17 mouse cellular contexts compared by ENCODE assay signal in the genomic region with DNA sequence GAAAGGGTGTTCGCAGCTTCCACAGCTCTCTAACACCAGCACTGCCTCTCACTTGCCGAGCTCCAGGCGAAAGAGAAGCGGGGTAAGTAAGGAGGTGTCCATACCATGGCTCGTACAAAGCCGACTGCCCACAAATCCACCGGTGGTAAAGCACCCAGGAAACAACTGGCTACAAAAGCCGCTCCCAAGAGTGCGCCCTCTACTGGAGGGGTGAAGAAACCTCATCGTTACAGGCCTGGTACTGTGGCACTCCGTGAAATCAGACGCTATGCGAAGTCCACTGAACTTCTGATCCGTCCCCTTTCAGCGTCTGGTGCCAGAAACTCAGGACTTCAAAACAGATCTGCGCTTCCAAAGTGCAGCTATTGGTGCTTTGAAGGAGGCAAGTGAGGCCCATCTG. TPM values are rescaled to one million over a fixed set of nuclear protein-coding genes. Genes with fewer than 3 reads are reported as not detected.
DNase-seq lines count a peak whose midpoint lies in the region; ATAC-seq and TF ChIP-seq lines count a peak whose summit lies in the region.
"Had no signal": no experiment of that assay in that cellular context is flagged by ENCODE, and none has a peak within 500 bp of the region (broad histone marks: within the 10 kb centered on the region; RNA-seq: fewer than 3 reads in every experiment).

No protein-coding gene starts in this region.

- 89% methylated on average over 16 of the region's 16 CpGs for whole genome bisulfite sequencing in liver, embryonic 14.5 days (ENCODE audit: insufficient replicate concordance)

- DNase-seq in gastrocnemius, adult 2 months = no peak
- DNase-seq in gastrocnemius, postnatal 36 days = no peak
- no peak for DNase-seq in liver, embryonic 14.5 days (ENCODE audit: low read depth in 3 of 3, low spot score in 3 of 3)
- DNase-seq in liver (no peak), CH12.LX (ENCODE audit: extremely low read depth) (no peak), R1 (ENCODE audit: low read depth, low spot score) (peak; percentile 60)
- no peak for DNase-seq in cerebellum, adult 9-10 months
- no peak for DNase-seq in layer of hippocampus, postnatal 10 days (ENCODE audit: low spot score in 2 of 2)
- DNase-seq: adrenal gland, postnatal 36 days; kidney, adult 11 months; kidney, postnatal 4 days; thymus, postnatal 25 days had no signal

- no peak for ATAC-seq in liver, embryonic 14.5 days (ENCODE audit: insufficient read depth)
- ATAC-seq: activated CD4-positive, CD25-positive, alpha-beta regulatory T cell, adult 4 months had no signal

- no peak for TF ChIP-seq RAD21 in CH12.LX (IDR thresholded peaks at IDR 0.05; ENCODE audit: low read depth, low read length)

- intact Hi-C loops in gastrocnemius, adult 2 months (cut with DNase I) = no loop called here
- intact Hi-C loops in gastrocnemius, postnatal 36 days (cut with DNase I) = no loop called here

- no peaks in the 10 kb centered on the region for H3K9me3 ChIP-seq in liver, embryonic 14.5 days (ENCODE audit: control insufficient read depth, low read length)
- H3K9me3 ChIP-seq in CH12.LX (replicated peaks; ENCODE audit: low read length) = no peaks in the 10 kb centered on the region
- H3K9me3 ChIP-seq: embryonic facial prominence, embryonic 12.5 days; heart, embryonic 15.5 days; lung, embryonic 15.5 days had no signal

- dilution Hi-C loops in CH12.LX (cut with MboI; ENCODE audit: extremely low pct_ligation_motif_present, extremely low pct_unique_long_range_greater_than_20kb, low sequenced_read_pairs) = no loop called here

- H3K27ac ChIP-seq in gastrocnemius, adult 2 months = no peak overlapping the region
- H3K27ac ChIP-seq in liver, embryonic 14.5 days = no peak overlapping the region
- H3K27ac ChIP-seq in CH12.LX (ENCODE audit: insufficient read depth, low read depth) = no peak overlapping the region
- H3K27ac ChIP-seq: embryonic facial prominence, embryonic 12.5 days; heart, embryonic 15.5 days; lung, embryonic 15.5 days had no signal

- H3K27me3 ChIP-seq in liver, embryonic 14.5 days (ENCODE audit: control insufficient read depth, insufficient read depth, low read length) = no peaks in the 10 kb centered on the region
- no peaks in the 10 kb centered on the region for H3K27me3 ChIP-seq in CH12.LX (replicated peaks)
- H3K27me3 ChIP-seq: embryonic facial prominence, embryonic 12.5 days; heart, embryonic 15.5 days; lung, embryonic 15.5 days; megakaryocyte, embryonic 14.5 days had no signal

- H3K79me2 ChIP-seq in CH12.LX (replicated peaks; ENCODE audit: control insufficient read depth, extremely low read depth, insufficient read depth, poor library complexity, severe bottlenecking) = no peaks in the 10 kb centered on the region

- H3K4me1 ChIP-seq in liver, embryonic 14.5 days (replicated peaks; ENCODE audit: control insufficient read depth in 2 of 2, insufficient read depth in 2 of 2, low read length in 1 of 2) = no peaks in the 10 kb centered on the region
- no peaks in the 10 kb centered on the region for H3K4me1 ChIP-seq in CH12.LX (ENCODE audit: control insufficient read depth in 1 of 2, insufficient read depth in 2 of 2)
- H3K4me1 ChIP-seq: embryonic facial prominence, embryonic 12.5 days; heart, embryonic 15.5 days; lung, embryonic 15.5 days; megakaryocyte, embryonic 14.5 days had no signal

- TF ChIP-seq POLR2A in CH12.LX (IDR thresholded peaks at IDR 0.05; ENCODE audit: low read depth, low read length) = no peak

- in situ Hi-C loops in CH12.LX (cut with MboI; ENCODE audit: low pct_ligation_motif_present, low pct_unique_long_range_greater_than_20kb, low sequenced_read_pairs) = no loop called here

- H3K4me2 ChIP-seq in liver, embryonic 14.5 days (ENCODE audit: low read depth) = no peak overlapping the region
- no peak overlapping the region for H3K4me2 ChIP-seq in CH12.LX (ENCODE audit: insufficient read depth, low read depth, poor library complexity, severe bottlenecking)
- H3K4me2 ChIP-seq: embryonic facial prominence, embryonic 12.5 days; heart, embryonic 15.5 days; lung, embryonic 15.5 days had no signal

- peaks cover 12% of the 10 kb centered on the region for H3K36me3 ChIP-seq in liver, embryonic 14.5 days (replicated peaks; ENCODE audit: control insufficient read depth, insufficient read depth, low read depth)
- H3K36me3 ChIP-seq in CH12.LX (replicated peaks in 1 of 2; ENCODE audit: control insufficient read depth in 1 of 2, insufficient read depth in 1 of 2, low read length in 1 of 2) = peaks cover 12 to 37% of the 10 kb centered on the region in 2 experiments

- peak; percentile 17; the same call in 1 of the 2 replicates for TF ChIP-seq CTCF in gastrocnemius, adult 2 months (IDR thresholded peaks at IDR 0.05)
- TF ChIP-seq CTCF in liver, embryonic 14.5 days (IDR thresholded peaks at IDR 0.05; ENCODE audit: low read depth) = peak; percentile 71
- peak; percentile 43 to 62; a peak in 3 of 4 replicates for TF ChIP-seq CTCF in CH12.LX (conservative IDR thresholded peaks at IDR 0.05 in 1 of 2, IDR thresholded peaks at IDR 0.05 in 1 of 2; ENCODE audit: low read depth in 2 of 2, low read length in 2 of 2)

- no peak overlapping the region for H3K9ac ChIP-seq in liver, embryonic 14.5 days (replicated peaks)
- no peak overlapping the region for H3K9ac ChIP-seq in CH12.LX (ENCODE audit: insufficient read depth, low read depth)
- H3K9ac ChIP-seq: embryonic facial prominence, embryonic 12.5 days; heart, embryonic 15.5 days; lung, embryonic 15.5 days had no signal

- no peak overlapping the region for H3K4me3 ChIP-seq in gastrocnemius, adult 2 months
- no peak overlapping the region for H3K4me3 ChIP-seq in liver, embryonic 14.5 days (ENCODE audit: insufficient read depth in 1 of 2, low read depth in 2 of 2, low read length in 2 of 2)
- no peak overlapping the region for H3K4me3 ChIP-seq in CH12.LX (replicated peaks in 1 of 3; ENCODE audit: low read depth in 2 of 3, low read length in 2 of 3, poor library complexity in 1 of 3)
- H3K4me3 ChIP-seq: embryonic facial prominence, embryonic 12.5 days; heart, embryonic 15.5 days; lung, embryonic 15.5 days; megakaryocyte, embryonic 14.5 days had no signal

- no peak for TF ChIP-seq EP300 in liver, embryonic 14.5 days (IDR thresholded peaks at IDR 0.05; ENCODE audit: low read depth)
- no peak for TF ChIP-seq EP300 in CH12.LX (IDR thresholded peaks at IDR 0.05; ENCODE audit: low read length)

TF ChIP-seq in CH12.LX, 34 proteins besides CTCF, POLR2A, EP300 and RAD21:
- TF ChIP-seq USF2 (conservative IDR thresholded peaks at IDR 0.05; ENCODE audit: low read depth, low read length) (no peak), PAX5 (IDR thresholded peaks at IDR 0.05; ENCODE audit: low read length) (no peak), NELFE (IDR thresholded peaks at IDR 0.05; ENCODE audit: low read depth, low read length) (no peak), SMC3 (IDR thresholded peaks at IDR 0.05; ENCODE audit: low read depth, low read length) (no peak), ZNF384 (IDR thresholded peaks at IDR 0.05; ENCODE audit: low read depth, low read length) (no peak), ZC3H11A (IDR thresholded peaks at IDR 0.05; ENCODE audit: low read depth, low read length) (no peak), JUN (IDR thresholded peaks at IDR 0.05; ENCODE audit: insufficient read depth, low read depth, low read length) (no peak), ZKSCAN1 (IDR thresholded peaks at IDR 0.05; ENCODE audit: borderline replicate concordance, low read depth, low read length) (no peak), ZMIZ1 (IDR thresholded peaks at IDR 0.05; ENCODE audit: low read depth, low read length) (no peak), UBTF (IDR thresholded peaks at IDR 0.05; ENCODE audit: low read depth, low read length) (no peak), ELF1 (IDR thresholded peaks at IDR 0.05; ENCODE audit: low read depth, low read length) (no peak), MYC (IDR thresholded peaks at IDR 0.05; ENCODE audit: low read depth, low read length) (no peak), JUND (conservative IDR thresholded peaks at IDR 0.05; ENCODE audit: low read depth, low read length) (no peak)
TF ChIP-seq in CH12.LX: peak in this region for 0.

RNA-seq across cellular contexts. Expression of a gene that starts 29.0 kb away (rescaled TPM):
- 10 to 100 TPM; 34.7 to 36.8 TPM for total RNA-seq in gastrocnemius, adult 2 months (2021)
- 10 to 100 TPM; 25.3 to 34.1 TPM for total RNA-seq in gastrocnemius, postnatal 36 days (2021)
- polyA plus RNA-seq in liver, embryonic 14.5 days (2012; rRNA removed) = 47.8 and 69.7 TPM in 2 replicates
- 140 and 145 TPM in 2 replicates for polyA plus RNA-seq in liver, embryonic 14.5 days (2014; fragmentation: Nextera tagmentation; extraction: Ambion mirVana)
- total RNA-seq in CH12.LX (2012; rRNA removed) = 216 and 311 TPM in 2 replicates
- total RNA-seq in CH12.LX (2014; rRNA removed) = 272 and 304 TPM in 2 replicates
- polyA plus RNA-seq in CH12.LX (2012; ENCODE audit: insufficient read length, low read depth) = 392 and 405 TPM in 2 replicates
- total RNA-seq in layer of hippocampus, postnatal 10 days (2021) = 100 to 1,000 TPM in 1 of 2 experiments, 10 to 100 TPM in 1; 98.6 to 105 TPM

Comparison
In these comparisons a context has a peak if more than half of its experiments do, and no peak if none do; other contexts are left out.
1. CTCF ChIP-seq: peak in every context shown above with its lines; median percentile 71 in liver, embryonic 14.5 days; 52 in CH12.LX; 17 in gastrocnemius, adult 2 months.